Mouse (Mus musculus) kidney, adult 10 weeks (tissue): ENCODE data around the gene Olfr586. TPM values are rescaled to one million over a fixed set of nuclear protein-coding genes. Genes with fewer than 3 reads are reported as not detected.

ENCODE experiments used
- polyA plus RNA-seq: library from polyadenylated mRNA; stranded (reverse); fragments of 350-450 nt; fragmentation: Illumina TruSeq; extraction: RNeasy Lipid Tissue Mini Kit (QIAGEN cat#74804); gene quantifications from one replicate; pipeline ENCODE4 v1.2.3, GENCODE M21; 2014; ENCODE audit warnings: low read depth, low replicate concordance

Olfr586 gene
- polyA plus RNA-seq = not detected

GRCm38 (mm10) chr7:103125538-103125937 lies at the start of gene Olfr586:
Gene Olfr586 (minus strand): TSS chr7:103125638.

GRCm38 (mm10) chr7:103156256-103156655 lies 30.8 kb upstream of the Olfr586 start, which contains the start of gene Olfr589:
Gene Olfr589 (minus strand): TSS chr7:103156356.

DNA sequence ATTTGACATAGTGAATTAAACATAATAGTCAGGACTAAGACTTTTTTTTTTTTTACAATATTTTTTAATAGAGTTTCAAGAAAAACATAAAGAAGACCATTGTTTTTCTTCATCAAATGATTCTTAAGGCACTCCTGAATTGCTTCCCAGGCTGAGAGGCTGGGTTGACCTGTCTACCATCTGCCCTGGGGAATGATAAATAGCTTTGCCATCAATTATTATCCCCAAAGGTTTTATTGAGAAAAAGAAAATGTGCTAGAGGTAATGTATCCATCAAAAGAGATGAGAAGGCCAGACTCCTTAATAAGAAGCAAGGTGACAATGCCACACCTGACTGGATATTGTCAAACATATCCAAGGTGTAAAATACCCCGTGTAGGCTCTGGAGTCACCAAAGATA lies 15.1 kb upstream of the Olfr586 start, which contains the start of gene Olfr588-ps1:
Gene Olfr588-ps1 (plus strand): TSS at position 301 of the 400 bp plus-strand sequence.

GRCm38 (mm10) chr7:103097420-103097819 lies 28.0 kb downstream of the Olfr586 start, which contains the start of gene Olfr585:
Gene Olfr585 (plus strand): TSS chr7:103097720.

DNA sequence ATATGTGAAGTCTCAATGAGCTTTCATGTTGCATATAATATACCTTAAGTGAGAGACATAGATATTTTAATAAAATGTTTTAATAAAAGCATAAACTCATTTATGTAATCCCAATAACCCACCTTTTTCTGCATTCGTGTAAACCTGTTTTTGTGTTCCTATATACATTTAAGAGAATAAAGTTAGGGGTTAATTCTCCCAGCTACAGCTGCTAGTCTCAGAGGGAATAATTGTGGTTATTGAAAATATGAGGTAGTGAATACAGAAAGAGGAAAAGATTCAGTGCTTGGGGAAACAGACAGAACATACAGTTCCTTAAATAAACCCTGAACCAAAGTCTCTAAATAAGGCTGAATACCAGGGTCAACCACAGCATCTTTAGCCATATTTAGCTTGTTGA lies 43.9 kb downstream of the Olfr586 start, which contains the start of gene Olfr584:
Gene Olfr584 (plus strand): TSS at position 301 of the 400 bp plus-strand sequence.

Other genes with a start within 250 kb of the Olfr586 start
- gene Olfr568, start 248.5 kb downstream of the Olfr586 start, polyA plus RNA-seq = not detected
- gene Olfr569, start 234.8 kb downstream of the Olfr586 start, polyA plus RNA-seq = not detected
- gene Olfr570, start 231.1 kb downstream of the Olfr586 start, polyA plus RNA-seq = not detected
- not detected for gene Olfr571, start 208.1 kb downstream of the Olfr586 start, polyA plus RNA-seq
- not detected for gene Olfr572, start 201.2 kb downstream of the Olfr586 start, polyA plus RNA-seq
- gene Olfr573-ps1, start 183.1 kb downstream of the Olfr586 start, polyA plus RNA-seq = not detected
- not detected for gene Olfr574, start 177.2 kb downstream of the Olfr586 start, polyA plus RNA-seq
- not detected for gene Olfr575, start 166.9 kb downstream of the Olfr586 start, polyA plus RNA-seq
- gene Olfr576, start 163.0 kb downstream of the Olfr586 start, polyA plus RNA-seq = not detected
- not detected for gene Olfr577, start 149.7 kb downstream of the Olfr586 start, polyA plus RNA-seq
- gene Olfr578, start 136.3 kb downstream of the Olfr586 start, polyA plus RNA-seq = not detected
- not detected for gene Olfr582, start 87.6 kb downstream of the Olfr586 start, polyA plus RNA-seq
- gene Olfr583, start 74.3 kb downstream of the Olfr586 start, polyA plus RNA-seq = not detected
- not detected for gene Olfr584, start 43.8 kb downstream of the Olfr586 start, polyA plus RNA-seq
- gene Olfr585, start 27.9 kb downstream of the Olfr586 start, polyA plus RNA-seq = not detected
- gene Olfr588-ps1, start 15.2 kb upstream of the Olfr586 start, polyA plus RNA-seq = not detected
- gene Olfr589, start 30.7 kb upstream of the Olfr586 start, polyA plus RNA-seq = not detected
- gene Olfr591, start 52.7 kb upstream of the Olfr586 start, polyA plus RNA-seq = not detected
- gene Olfr592, start 59.2 kb upstream of the Olfr586 start, polyA plus RNA-seq = not detected
- gene Olfr593, start 86.2 kb upstream of the Olfr586 start, polyA plus RNA-seq = not detected
- not detected for gene Olfr594, start 91.4 kb upstream of the Olfr586 start, polyA plus RNA-seq
- not detected for gene Usp17ld, start 126.9 kb upstream of the Olfr586 start, polyA plus RNA-seq
- not detected for gene Olfr596, start 180.0 kb upstream of the Olfr586 start, polyA plus RNA-seq
- gene Olfr597, start 190.7 kb upstream of the Olfr586 start, polyA plus RNA-seq = not detected
- gene Olfr598, start 197.9 kb upstream of the Olfr586 start, polyA plus RNA-seq = not detected
- gene Olfr599, start 210.3 kb upstream of the Olfr586 start, polyA plus RNA-seq = not detected
- gene Olfr600, start 224.0 kb upstream of the Olfr586 start, polyA plus RNA-seq = not detected
- gene Olfr601, start 237.0 kb upstream of the Olfr586 start, polyA plus RNA-seq = not detected